Mouse (Mus musculus) heart, embryonic 16.5 days (tissue): ENCODE data around the gene Tex10. TPM values are rescaled to one million over a fixed set of nuclear protein-coding genes. Genes with fewer than 3 reads are reported as not detected.
"Not testable (repeated sequence)": the region's sequence is repeated elsewhere in the genome, so short reads cannot be mapped to it uniquely, and the experiment has no call there.

Source experiments
- ATAC-seq: fragments of 200-750 bp; cut with Nextera tagmentation; replicated peaks from 2 replicates; pipeline ENCODE4 v1.8.0; 2017; ENCODE audit warnings: moderate number of reproducible peaks; ENCODE audit not compliant: insufficient read depth, low FRiP score; ENCODE audit errors: extremely low read depth
- H3K27ac ChIP-seq: fragments of 300-500 bp; sonication (generic); 2 replicates; pipeline ENCODE4 v1.5.1; 2014; ENCODE audit warnings: mild to moderate bottlenecking, low read length, control low read depth, moderate library complexity
- H3K27me3 ChIP-seq: fragments of 300-500 bp; sonication (generic); 2 replicates; pipeline ENCODE4 v1.6.1; 2014; ENCODE audit warnings: low read length, mixed read lengths; ENCODE audit not compliant: control insufficient read depth, insufficient read depth
- H3K36me3 ChIP-seq: fragments of 300-500 bp; sonication (generic); 2 replicates; pipeline ENCODE4 v1.6.1; 2014; ENCODE audit not compliant: control insufficient read depth, insufficient read depth
- H3K4me1 ChIP-seq: fragments of 300-500 bp; sonication (generic); 2 replicates; pipeline ENCODE4 v1.6.1; 2014; ENCODE audit warnings: low read length, mixed read lengths; ENCODE audit not compliant: control insufficient read depth, insufficient read depth
- H3K4me2 ChIP-seq: fragments of 300-500 bp; sonication (generic); 2 replicates; pipeline ENCODE4 v1.6.1; 2014; ENCODE audit warnings: low read depth, mild to moderate bottlenecking, control low read depth, low read length
- H3K4me3 ChIP-seq: fragments of 300-500 bp; sonication (generic); 2 replicates; pipeline ENCODE4 v1.5.1; 2014; ENCODE audit warnings: mild to moderate bottlenecking, control low read depth, low read length
- H3K9ac ChIP-seq: fragments of 300-500 bp; sonication (generic); 2 replicates; pipeline ENCODE4 v1.6.1; 2014; ENCODE audit warnings: low read length, control low read depth
- H3K9me3 ChIP-seq: fragments of 300-500 bp; sonication (generic); replicated peaks from 2 replicates; pipeline ENCODE4 v1.6.1; 2016; ENCODE audit warnings: low read length; ENCODE audit not compliant: control insufficient read depth
- WGBS: fragments of 180-500 bp; shearing (Covaris S2); extraction: QIAGEN DNeasy Blood & Tissue Kit; methylation state at CpG from one replicate; pipeline ENCODE4 v1.1.7; 2014; 5-methylcytosine and 5-hydroxymethylcytosine counted together
- polyA plus RNA-seq: library from polyadenylated mRNA; unstranded; fragments of >200 nt; fragmentation: Nextera tagmentation; extraction: Ambion mirVana; gene quantifications from 2 replicates; pipeline ENCODE4 v1.2.1, GENCODE M21; 2015

The Tex10 gene
- polyA plus RNA-seq, 1 experiment from 2014 or later: 32.3 TPM

DNA sequence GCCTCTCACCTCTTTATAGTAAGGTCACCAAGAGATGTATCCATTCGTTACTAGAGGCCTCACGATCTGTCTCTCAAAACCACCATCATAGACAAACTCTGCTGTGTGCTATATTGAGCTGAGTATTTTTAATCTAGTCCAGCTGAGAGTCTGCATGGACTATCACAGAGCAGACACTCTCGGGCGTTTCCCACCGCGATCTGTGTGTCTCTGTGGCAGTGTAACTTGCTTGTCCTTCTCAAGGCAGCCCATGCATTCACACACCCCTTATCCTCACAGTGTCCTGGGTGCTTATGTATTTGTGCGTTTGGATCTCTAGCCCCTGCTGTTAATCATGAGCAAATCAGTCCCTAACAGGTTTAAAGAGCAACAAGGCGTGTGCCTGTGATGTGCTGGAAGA, 59.8 kb downstream of the Tex10 start:
- no peak overlapping the region for H3K9ac ChIP-seq

DNA sequence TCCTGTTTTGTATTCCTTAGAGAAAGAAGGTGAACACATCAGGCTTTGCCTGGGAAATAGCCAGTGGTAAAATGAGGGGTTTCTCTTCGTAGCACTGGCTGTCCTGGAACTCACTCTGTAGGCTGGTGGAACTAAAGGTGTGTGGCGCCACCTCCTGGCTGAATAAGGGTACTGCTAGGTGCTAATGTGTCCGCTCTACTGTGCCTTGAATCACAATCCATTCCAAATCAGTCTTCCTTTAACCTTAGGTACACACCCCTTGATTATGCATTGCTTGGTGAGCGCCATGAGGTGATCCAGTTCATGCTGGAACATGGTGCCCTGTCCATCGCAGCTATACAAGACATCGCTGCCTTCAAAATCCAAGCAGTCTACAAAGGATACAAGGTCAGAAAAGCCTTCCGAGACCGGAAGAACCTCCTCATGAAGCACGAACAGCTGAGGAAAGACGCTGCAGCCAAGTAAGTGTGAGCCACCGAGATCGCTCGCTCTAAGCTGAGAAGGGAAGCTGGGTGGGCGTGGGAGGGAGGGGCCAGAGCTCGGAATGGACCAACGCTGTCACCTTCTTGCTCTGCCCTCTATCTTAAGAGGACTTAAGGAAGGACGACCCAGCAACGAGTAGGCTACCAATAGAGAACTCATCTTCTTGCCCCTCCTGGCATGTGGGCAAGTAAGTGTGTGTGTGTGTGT, 65.8 kb downstream of the Tex10 start:
- H3K4me3 ChIP-seq: peak overlapping the region; percentile 43
- ATAC-seq: no peak
- no peaks in the 10 kb centered on the region for H3K36me3 ChIP-seq
- H3K9me3 ChIP-seq: no peaks in the 10 kb centered on the region
- peak overlapping the region; percentile 22; the same call in 1 of the 2 replicates for H3K9ac ChIP-seq
- peaks cover 12% of the 10 kb centered on the region for H3K4me1 ChIP-seq
- 34% methylated on average over 18 of the region's 18 CpGs for WGBS
- no peak overlapping the region for H3K27ac ChIP-seq
- peak overlapping the region; percentile 63 for H3K4me2 ChIP-seq
- no peaks in the 10 kb centered on the region for H3K27me3 ChIP-seq

More for the DNA sequence above, 59.8 kb downstream of the Tex10 start:
- ATAC-seq: no peak
- Histone ChIP-seq H3K4me1 (peaks cover 11% of the 10 kb centered on the region; the same call in 1 of the 2 replicates), H3K36me3 (no peaks in the 10 kb centered on the region), H3K27ac (no peak overlapping the region), H3K9me3 (no peaks in the 10 kb centered on the region), H3K4me2 (no peak overlapping the region), H3K27me3 (no peaks in the 10 kb centered on the region), H3K4me3 (no peak overlapping the region)
- WGBS: 67% methylated on average over 8 of the region's 8 CpGs

DNA sequence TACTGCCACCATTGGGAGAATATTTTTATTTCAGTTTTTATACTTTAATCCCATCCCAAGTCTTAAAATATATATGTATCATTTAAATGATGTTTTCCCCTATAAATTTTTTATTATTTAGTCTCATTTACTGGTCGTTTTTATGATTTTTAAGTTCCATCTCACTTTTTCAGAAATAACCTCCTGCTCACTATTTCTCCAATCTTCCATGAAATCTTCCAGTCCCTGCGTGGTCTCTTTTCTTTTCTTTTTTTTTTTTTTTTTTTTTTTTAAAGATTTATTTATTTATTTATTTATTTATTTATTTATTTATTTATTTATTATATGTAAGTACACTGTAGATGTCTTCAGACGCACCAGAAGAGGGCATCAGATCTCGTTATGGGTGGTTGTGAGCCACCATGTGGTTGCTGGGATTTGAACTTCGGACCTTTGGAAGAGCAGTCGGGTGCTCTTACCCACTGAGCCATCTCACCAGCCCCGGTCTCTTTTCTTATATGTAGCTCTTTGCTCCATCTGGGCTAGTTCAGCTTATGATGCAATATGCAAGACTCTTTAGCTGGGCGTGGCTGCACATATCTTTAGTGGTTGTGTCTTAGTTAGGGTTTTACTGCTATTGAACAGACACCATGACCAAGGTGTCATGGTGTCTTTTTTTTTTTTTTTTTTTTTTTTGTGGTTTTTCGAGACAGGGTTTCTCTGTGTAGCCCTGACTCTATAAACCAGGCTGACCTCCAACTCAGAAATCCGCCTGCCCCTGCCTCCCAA, 67.4 kb downstream of the Tex10 start:
- H3K36me3 ChIP-seq, H3K4me3 ChIP-seq, H3K27ac ChIP-seq, H3K27me3 ChIP-seq, ATAC-seq, H3K4me2 ChIP-seq, H3K9ac ChIP-seq, H3K9me3 ChIP-seq: not testable (repeated sequence)
- WGBS: 88% methylated on average over 8 of the region's 10 CpGs
- H3K4me1 ChIP-seq: peaks cover 12% of the 10 kb centered on the region

DNA sequence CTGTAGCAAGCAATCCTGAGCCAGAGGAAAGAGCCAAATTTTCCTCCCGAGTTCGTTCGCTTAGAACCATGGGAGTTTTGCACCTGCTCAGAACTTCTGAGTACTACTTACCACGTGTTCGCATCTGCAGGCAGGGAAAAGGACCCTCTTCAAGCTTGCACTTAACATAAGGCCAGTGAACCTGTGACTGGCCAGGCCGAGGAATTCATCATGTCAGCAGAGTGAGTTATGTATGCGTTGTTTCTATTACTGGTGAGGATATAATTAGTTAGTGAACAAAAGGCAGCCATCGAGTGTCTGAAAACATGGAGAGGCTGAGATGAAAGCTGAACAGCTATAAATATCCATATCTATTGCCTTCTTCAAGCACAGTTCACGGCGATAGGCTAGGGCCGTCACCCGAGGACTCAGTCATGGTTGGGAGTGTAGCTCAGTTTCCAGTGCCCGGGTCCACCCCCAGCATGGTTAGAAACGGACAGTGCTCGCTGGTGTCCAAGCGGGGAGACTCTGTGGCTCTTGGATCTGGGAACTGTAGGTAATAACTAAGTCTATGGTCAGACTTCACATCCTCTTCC, 70.1 kb downstream of the Tex10 start:
- H3K36me3 ChIP-seq: no peaks in the 10 kb centered on the region
- 39% methylated on average over 16 of the region's 16 CpGs for WGBS
- H3K9ac ChIP-seq: no peak overlapping the region; the same call in 1 of the 2 replicates
- H3K27me3 ChIP-seq: no peaks in the 10 kb centered on the region
- H3K27ac ChIP-seq: peak overlapping the region; percentile 92
- peaks cover 12% of the 10 kb centered on the region for H3K4me1 ChIP-seq
- no peaks in the 10 kb centered on the region for H3K9me3 ChIP-seq
- peak; percentile 88 for ATAC-seq
- peak overlapping the region; percentile 37; the same call in 1 of the 2 replicates for H3K4me2 ChIP-seq
- no peak overlapping the region for H3K4me3 ChIP-seq

DNA sequence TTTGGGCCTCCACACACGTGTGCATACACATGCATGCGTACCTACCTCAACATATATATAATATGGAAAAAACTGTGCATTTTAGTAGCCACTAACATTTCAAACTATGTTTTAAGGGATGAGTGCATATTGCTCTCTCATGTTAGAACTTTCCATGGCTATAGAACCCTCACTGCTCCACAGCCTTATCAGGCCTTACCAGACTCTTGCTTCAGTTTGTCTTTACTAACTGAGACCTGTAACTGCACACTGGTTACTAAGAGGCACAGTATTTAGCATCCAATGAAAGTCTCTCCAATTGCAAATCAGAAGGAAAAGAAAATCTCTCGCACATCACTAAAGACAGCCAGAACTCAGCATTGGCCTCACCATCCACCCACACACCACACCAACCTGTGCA, 76.3 kb downstream of the Tex10 start:
- no peak overlapping the region for H3K9ac ChIP-seq
- no peaks in the 10 kb centered on the region for H3K27me3 ChIP-seq
- no peak overlapping the region for H3K4me3 ChIP-seq
- no peak overlapping the region for H3K4me2 ChIP-seq
- H3K27ac ChIP-seq: no peak overlapping the region
- 87% methylated on average over 3 of the region's 3 CpGs for whole genome bisulfite sequencing
- peaks cover 2% of the 10 kb centered on the region; the same call in 1 of the 2 replicates for H3K4me1 ChIP-seq
- H3K36me3 ChIP-seq: peaks cover 4% of the 10 kb centered on the region
- H3K9me3 ChIP-seq: no peaks in the 10 kb centered on the region
- no peak for ATAC-seq

DNA sequence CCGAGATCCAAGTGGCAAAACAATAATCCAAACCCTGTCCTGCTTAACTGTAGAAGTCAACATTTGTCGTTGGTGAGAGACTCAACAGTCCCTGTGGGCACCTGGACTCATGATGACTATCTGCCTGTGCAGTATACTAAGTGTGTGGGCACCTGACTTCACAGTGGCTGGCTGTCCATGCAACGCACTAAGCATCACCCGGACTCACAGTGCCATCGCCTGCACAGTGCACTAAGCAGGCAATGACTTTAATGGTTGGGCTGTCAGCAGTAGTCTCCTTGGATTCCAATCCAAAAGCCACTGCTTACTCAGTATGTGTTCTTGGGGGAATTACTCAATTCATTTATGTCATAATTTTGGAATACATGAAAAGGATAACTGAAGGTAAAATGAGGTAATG, 90.8 kb downstream of the Tex10 start:
- WGBS: 73% methylated on average over 5 of the region's 5 CpGs
- no peak for ATAC-seq
- H3K36me3 ChIP-seq: no peaks in the 10 kb centered on the region
- no peak overlapping the region for H3K4me3 ChIP-seq
- H3K27me3 ChIP-seq: no peaks in the 10 kb centered on the region
- H3K4me2 ChIP-seq: no peak overlapping the region
- H3K9ac ChIP-seq: no peak overlapping the region
- H3K4me1 ChIP-seq: no peaks in the 10 kb centered on the region
- H3K9me3 ChIP-seq: 0 out of 2 replicates have a peak, but pooled peaks cover 2% of the 10 kb centered on the region
- H3K27ac ChIP-seq: no peak overlapping the region

DNA sequence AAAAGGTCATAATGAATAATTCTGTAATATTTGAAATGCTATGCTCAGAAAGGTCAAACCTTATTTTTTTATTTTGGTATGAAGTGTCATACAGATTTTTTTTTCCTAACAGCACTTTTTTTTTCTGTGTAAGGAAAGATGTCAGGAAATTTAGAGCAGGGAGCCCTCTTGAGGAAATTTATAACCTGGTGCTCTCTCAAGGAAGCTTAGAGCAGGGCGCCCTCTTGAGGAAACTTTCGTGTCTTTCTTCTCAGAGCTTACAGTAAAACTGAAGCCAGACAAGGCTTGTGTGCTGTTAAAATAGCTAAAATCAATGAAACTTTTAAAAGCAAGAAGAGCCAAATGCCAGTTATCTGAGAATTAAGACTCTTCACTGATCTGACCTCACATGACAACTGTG, 92.3 kb downstream of the Tex10 start:
- Histone ChIP-seq H3K4me1 (no peaks in the 10 kb centered on the region), H3K9ac (no peak overlapping the region), H3K36me3 (no peaks in the 10 kb centered on the region), H3K27ac (no peak overlapping the region), H3K27me3 (no peaks in the 10 kb centered on the region), H3K9me3 (0 out of 2 replicates have a peak, but pooled peaks cover 2% of the 10 kb centered on the region), H3K4me2 (no peak overlapping the region), H3K4me3 (no peak overlapping the region)
- whole genome bisulfite sequencing: 3% methylated on average over 2 of the region's 2 CpGs
- ATAC-seq: no peak
